Mouse (Mus musculus): ENCODE measurements at regions not wholly inside any gene's neighbourhood (a gene's known extent, or its start where the extent isn't known, plus 50 kb on each side); places are given as distances from the start of the nearest gene placed in this dataset.

GRCm38 (mm10) chr3:15202760-15203159 lies 129.3 kb downstream of the Gm9733 start:
- TF ChIP-seq POLR2A (IDR thresholded peaks at IDR 0.05; ENCODE audit: control insufficient read depth, low read depth, low read length), result no peak
- TF ChIP-seq CTCF (IDR thresholded peaks at IDR 0.05; ENCODE audit: control insufficient read depth, insufficient read depth, insufficient replicate concordance, low read depth, low read length), result no peak

All from testis, adult 2 months (tissue).